12 mouse cellular contexts compared by ENCODE assay signal in the genomic region with DNA sequence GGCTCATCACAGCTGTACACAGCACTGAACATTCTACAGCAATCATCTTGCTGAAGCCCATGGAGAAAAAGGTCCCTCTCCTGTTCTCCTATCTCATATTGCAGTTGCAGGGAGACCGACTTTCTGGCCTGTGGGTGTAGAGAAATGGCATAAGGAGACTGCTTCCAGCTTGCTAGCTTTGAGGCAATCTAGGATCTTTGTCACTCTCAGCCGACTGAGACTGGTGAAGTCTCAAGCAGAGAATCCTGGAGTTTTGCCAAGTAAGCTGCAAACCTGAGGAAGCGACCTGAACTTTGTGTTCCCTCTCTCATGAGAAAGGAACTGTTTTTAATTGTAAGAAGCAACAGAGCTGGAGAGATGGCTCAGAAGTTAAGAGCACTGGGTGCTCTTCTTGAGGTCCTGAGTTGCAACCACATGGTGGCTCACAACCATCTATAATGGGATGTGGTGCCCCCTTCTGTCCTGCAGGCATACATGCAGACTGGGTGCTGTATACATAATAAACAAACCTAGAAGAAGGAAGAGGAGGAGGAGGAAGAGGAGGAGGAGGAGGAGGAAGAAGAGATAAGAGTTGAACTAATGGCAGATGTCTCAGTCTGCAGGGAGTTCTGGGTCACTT. TPM values are rescaled to one million over a fixed set of nuclear protein-coding genes. Genes with fewer than 3 reads are reported as not detected.
DNase-seq lines count a peak whose midpoint lies in the region; ATAC-seq and TF ChIP-seq lines count a peak whose summit lies in the region.
"Had no signal": no experiment of that assay in that cellular context is flagged by ENCODE, and none has a peak within 500 bp of the region (broad histone marks: within the 10 kb centered on the region; RNA-seq: fewer than 3 reads in every experiment).

No protein-coding gene starts in this region.

- no peaks in the 10 kb centered on the region for H3K9me3 ChIP-seq in kidney, embryonic 16.5 days (ENCODE audit: low read length)
- peaks cover under 1% of the 10 kb centered on the region; the same call in 1 of the 2 replicates for H3K9me3 ChIP-seq in E14TG2a.4 (ENCODE audit: low read length)
- H3K9me3 ChIP-seq: heart, embryonic 10.5 days had no signal

- no peak overlapping the region for H3K4me3 ChIP-seq in kidney, embryonic 16.5 days (ENCODE audit: low read length)
- H3K4me3 ChIP-seq in E14TG2a.4 (replicated peaks; ENCODE audit: low read length), result no peak overlapping the region
- H3K4me3 ChIP-seq: heart, embryonic 10.5 days had no signal

- no peak for ATAC-seq in CD4-positive, CD25-positive, alpha-beta regulatory T cell, adult 4 months
- no peak for ATAC-seq in kidney, embryonic 16.5 days (ENCODE audit: low FRiP score, low TSS enrichment)
- ATAC-seq in granulocyte monocyte progenitor cell, adult 5-6 weeks (replicated peaks; ENCODE audit: poor library complexity, severe bottlenecking), result peak; percentile 53; the same call in 1 of the 2 replicates
- ATAC-seq: activated CD4-positive, CD25-positive, alpha-beta regulatory T cell, adult 4 months; hindbrain, embryonic 16.5 days had no signal

- no peak overlapping the region for H3K9ac ChIP-seq in kidney, embryonic 16.5 days (replicated peaks; ENCODE audit: low read length)

- H3K36me3 ChIP-seq in kidney, embryonic 16.5 days (ENCODE audit: insufficient read depth, low read length), result no peaks in the 10 kb centered on the region
- no peaks in the 10 kb centered on the region for H3K36me3 ChIP-seq in E14TG2a.4 (ENCODE audit: insufficient read depth, low read length)
- H3K36me3 ChIP-seq: heart, embryonic 10.5 days had no signal

- DNase-seq in CD4-positive, CD25-positive, alpha-beta regulatory T cell, adult 2 months (ENCODE audit: low read depth, low spot score), result peak; percentile 24
- DNase-seq in kidney, postnatal 36 days, result peak; percentile 6 to 10
- no peak for DNase-seq in right cerebral cortex, postnatal 10 days (ENCODE audit: low spot score in 2 of 2)
- DNase-seq in cerebellum, adult 8-10 months, result no peak
- DNase-seq: right cerebral cortex, postnatal 25 days had no signal

- H3K27me3 ChIP-seq in kidney, embryonic 16.5 days (ENCODE audit: insufficient read depth, low read length), result no peaks in the 10 kb centered on the region
- 0 out of 2 replicates have a peak, but pooled peaks cover 4% of the 10 kb centered on the region for H3K27me3 ChIP-seq in E14TG2a.4 (ENCODE audit: insufficient read depth, low read length)

- TF ChIP-seq CTCF in E14TG2a.4 (conservative IDR thresholded peaks at IDR 0.05; ENCODE audit: low read length), result peak; percentile 24

- H3K4me2 ChIP-seq in kidney, embryonic 16.5 days (replicated peaks; ENCODE audit: low read depth, low read length), result no peak overlapping the region

- H3K27ac ChIP-seq in kidney, embryonic 16.5 days (ENCODE audit: low read length), result no peak overlapping the region
- H3K27ac ChIP-seq: heart, embryonic 10.5 days had no signal

- H3K4me1 ChIP-seq in kidney, embryonic 16.5 days (ENCODE audit: insufficient read depth, low read length), result no peaks in the 10 kb centered on the region
- no peaks in the 10 kb centered on the region for H3K4me1 ChIP-seq in E14TG2a.4 (replicated peaks; ENCODE audit: low read depth, low read length)
- H3K4me1 ChIP-seq: heart, embryonic 10.5 days had no signal

- WGBS in kidney, embryonic 16.5 days, result 54% methylated on average over 3 of the region's 3 CpGs

RNA-seq across cellular contexts. Expression of gene Slc7a4, which starts 18.0 kb away (rescaled TPM):
- 1 to 10 TPM; 2.3 to 4.3 TPM for polyA plus RNA-seq in CD4-positive, CD25-positive, alpha-beta regulatory T cell, adult 4 months (2017; shearing (Covaris generic))
- 11.8 and 12.6 TPM in 2 replicates for polyA plus RNA-seq in kidney, embryonic 16.5 days (2015; fragmentation: Nextera tagmentation; extraction: Ambion mirVana)
- 2.9 and 3.9 TPM in 2 replicates for total RNA-seq in granulocyte monocyte progenitor cell, adult 5-6 weeks (2014; fragmentation: Nextera tagmentation)
- total RNA-seq in granulocyte monocyte progenitor cell, adult 5-6 weeks (2017), result 1.5 and 2.0 TPM in 2 replicates

RNA-seq across cellular contexts. Expression of gene Smpd4, which starts 18.1 kb away (rescaled TPM):
- polyA plus RNA-seq in CD4-positive, CD25-positive, alpha-beta regulatory T cell, adult 4 months (2017; shearing (Covaris generic)), result 10 to 100 TPM; 13.3 to 34.7 TPM
- polyA plus RNA-seq in kidney, embryonic 16.5 days (2015; fragmentation: Nextera tagmentation; extraction: Ambion mirVana), result 38.8 and 44.2 TPM in 2 replicates
- 69.2 and 77.1 TPM in 2 replicates for total RNA-seq in granulocyte monocyte progenitor cell, adult 5-6 weeks (2014; fragmentation: Nextera tagmentation)
- 39.3 and 54.7 TPM in 2 replicates for total RNA-seq in granulocyte monocyte progenitor cell, adult 5-6 weeks (2017)

RNA-seq across cellular contexts. Expression of gene P2rx6, which starts 39.4 kb away (rescaled TPM):
- polyA plus RNA-seq in CD4-positive, CD25-positive, alpha-beta regulatory T cell, adult 4 months (2017; shearing (Covaris generic)), result not detected
- 1.2 TPM in 2 replicates for polyA plus RNA-seq in kidney, embryonic 16.5 days (2015; fragmentation: Nextera tagmentation; extraction: Ambion mirVana)
- total RNA-seq in granulocyte monocyte progenitor cell, adult 5-6 weeks (2014; fragmentation: Nextera tagmentation), result not detected in 2 replicates
- not detected in 2 replicates for total RNA-seq in granulocyte monocyte progenitor cell, adult 5-6 weeks (2017)
- polyA plus RNA-seq: activated CD4-positive, CD25-positive, alpha-beta regulatory T cell, adult 4 months had no signal

RNA-seq across cellular contexts. Expression of gene Lrrc74b, which starts 40.0 kb away (rescaled TPM):
- polyA plus RNA-seq in CD4-positive, CD25-positive, alpha-beta regulatory T cell, adult 4 months (2017; shearing (Covaris generic)), result not detected
- 0.18 and 0.20 TPM in 2 replicates for polyA plus RNA-seq in kidney, embryonic 16.5 days (2015; fragmentation: Nextera tagmentation; extraction: Ambion mirVana)
- not detected in 2 replicates for total RNA-seq in granulocyte monocyte progenitor cell, adult 5-6 weeks (2014; fragmentation: Nextera tagmentation)
- total RNA-seq in granulocyte monocyte progenitor cell, adult 5-6 weeks (2017), result not detected in 2 replicates
- polyA plus RNA-seq: activated CD4-positive, CD25-positive, alpha-beta regulatory T cell, adult 4 months had no signal

RNA-seq across cellular contexts. Expression of gene Ccdc74a, which starts 45.2 kb away (rescaled TPM):
- 1 to 10 TPM in 1 of 2 experiments, under 1 TPM in 1; 0.52 to 1.2 TPM for polyA plus RNA-seq in CD4-positive, CD25-positive, alpha-beta regulatory T cell, adult 4 months (2017; shearing (Covaris generic))
- 6.0 and 7.7 TPM in 2 replicates for polyA plus RNA-seq in kidney, embryonic 16.5 days (2015; fragmentation: Nextera tagmentation; extraction: Ambion mirVana)
- not detected in 2 replicates for total RNA-seq in granulocyte monocyte progenitor cell, adult 5-6 weeks (2014; fragmentation: Nextera tagmentation)
- total RNA-seq in granulocyte monocyte progenitor cell, adult 5-6 weeks (2017), result not detected in 2 replicates

Comparison
In these comparisons a context has a peak if more than half of its experiments do, and no peak if none do; other contexts are left out.
1. DNase-seq: peak in CD4-positive, CD25-positive, alpha-beta regulatory T cell, adult 2 months (single experiment) and kidney, postnatal 36 days (2 of 2); none in right cerebral cortex, postnatal 10 days (0 of 2) and cerebellum, adult 8-10 months (single experiment).